Mouse (Mus musculus) layer of hippocampus, adult 9-11 months (tissue): ENCODE data around the gene Prepl.

Experiments used
- DNase-seq: peaks from one replicate; pipeline ENCODE4 v3.0.0; 2022

The Prepl gene

DNA sequence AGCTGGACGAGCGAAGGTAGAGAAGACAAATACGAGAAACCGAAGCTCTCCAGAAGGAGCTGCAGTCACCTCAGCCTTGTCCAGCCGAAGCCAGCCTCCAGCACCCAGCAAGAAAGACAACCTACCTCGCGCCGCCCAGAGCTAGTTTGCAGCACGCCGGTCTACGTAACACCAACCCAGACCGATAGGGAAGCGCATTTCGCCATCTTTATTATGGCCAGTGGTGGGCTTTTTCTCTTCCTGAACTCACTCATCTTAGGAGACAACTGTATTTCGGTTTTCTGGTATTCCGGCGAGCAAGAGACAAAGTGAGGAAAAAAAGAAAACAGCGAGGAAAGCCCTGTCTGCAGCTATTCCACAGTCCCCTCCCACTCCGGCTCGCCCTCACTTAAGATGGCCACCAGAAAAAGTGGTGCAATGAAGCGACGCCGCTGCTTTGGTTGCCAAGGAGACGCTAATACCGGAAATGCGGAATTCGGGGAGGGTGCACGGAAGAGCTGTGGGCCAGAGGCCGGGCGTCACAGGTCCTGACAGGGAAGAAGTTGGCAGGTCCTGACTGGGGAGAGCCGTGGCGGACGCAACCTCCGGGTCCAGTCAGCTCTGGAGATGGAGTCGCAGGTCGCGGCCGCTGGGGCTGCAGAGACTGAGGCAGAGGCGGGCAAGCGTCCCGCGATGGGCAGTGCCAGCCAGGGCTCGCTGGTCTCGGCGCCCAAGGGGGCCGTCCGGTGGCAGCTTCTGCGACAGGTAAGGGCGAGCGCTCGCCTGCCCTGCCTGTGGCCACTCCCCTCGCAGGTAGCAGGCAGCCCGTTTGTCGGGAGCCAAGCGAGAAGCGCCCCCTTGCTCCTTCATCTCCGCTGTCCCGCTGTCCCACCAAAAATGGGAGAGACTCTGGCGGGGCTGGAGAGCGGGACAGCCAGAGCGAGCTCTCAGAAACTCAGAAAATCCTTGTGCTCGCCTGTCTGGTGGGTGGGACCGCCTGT, at the start of gene Prepl, which contains the start of gene Camkmt:
Prepl (minus strand) TSS at position 122 of the 980 bp plus-strand sequence.
Camkmt (plus strand) TSS at position 433 of the 980 bp plus-strand sequence.
- peak; percentile 96 for DNase-seq

DNA sequence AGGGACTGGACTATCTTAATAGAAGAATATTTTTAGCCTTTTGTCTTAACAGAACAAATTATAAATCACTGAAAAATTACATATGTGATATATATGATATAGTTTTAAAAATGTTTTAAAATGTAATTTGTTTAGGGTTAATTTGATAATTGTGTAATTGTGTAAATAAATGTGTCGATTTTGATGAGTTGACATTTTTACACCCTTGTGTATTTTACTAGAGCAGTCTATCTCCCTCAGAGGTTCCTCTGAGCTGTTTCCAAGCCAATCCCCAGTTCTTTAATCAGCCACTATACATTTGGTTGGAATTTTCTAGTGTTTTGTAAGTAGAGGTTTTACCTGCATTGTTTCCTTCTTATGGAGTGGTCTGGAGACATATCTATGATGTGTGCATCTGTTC, 48.4 kb upstream of the Prepl start:
- DNase-seq = no peak

- DNase-seq = peak; percentile 48
Observed at GRCm38 (mm10) chr17:85116643-85117042, 26.6 kb upstream of the Prepl start.

- DNase-seq = no peak
Observed at GRCm38 (mm10) chr17:85113441-85113840, 23.4 kb upstream of the Prepl start.

DNA sequence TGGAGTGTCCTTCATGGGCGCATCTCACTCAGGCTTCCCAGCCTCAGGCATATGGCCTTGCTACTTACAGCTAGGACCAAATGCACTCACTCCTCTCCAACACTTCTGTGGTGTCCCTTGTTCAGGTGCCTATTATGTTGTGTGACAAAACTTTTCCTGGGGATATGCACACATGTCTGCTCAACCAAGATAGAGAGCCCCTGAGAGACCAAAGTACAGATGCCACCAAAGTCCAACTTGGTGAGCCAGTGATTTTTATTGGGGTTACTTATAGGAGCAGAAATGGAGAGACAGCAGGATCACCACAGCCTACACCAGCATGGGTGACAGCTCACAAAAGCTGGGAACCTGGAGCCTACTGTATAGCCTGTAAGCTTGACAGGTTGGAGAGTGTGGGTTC, 20.6 kb upstream of the Prepl start:
- DNase-seq = no peak

DNA sequence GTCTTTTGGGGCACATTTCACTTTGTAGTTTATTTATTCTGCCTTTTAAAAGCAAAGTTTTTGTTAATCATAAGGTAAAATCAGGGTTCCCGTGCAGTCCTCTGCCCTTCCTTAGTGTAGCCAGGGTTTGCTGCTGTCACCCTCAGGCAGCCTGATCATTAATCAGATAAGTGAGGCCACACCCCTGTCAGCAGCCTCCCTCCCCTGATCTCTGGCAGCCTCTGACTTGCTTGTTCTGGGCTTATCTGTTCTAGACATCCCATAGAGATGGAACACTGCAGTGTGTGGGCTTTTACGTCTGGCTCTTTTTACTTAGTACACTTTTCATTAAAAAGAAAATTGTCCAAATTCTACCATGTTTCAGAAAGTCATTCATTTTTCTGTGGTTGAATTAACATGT, 13.3 kb upstream of the Prepl start:
- DNase-seq = no peak

GRCm38 (mm10) chr17:85101751-85102150, 11.7 kb upstream of the Prepl start:
- no peak for DNase-seq

DNA sequence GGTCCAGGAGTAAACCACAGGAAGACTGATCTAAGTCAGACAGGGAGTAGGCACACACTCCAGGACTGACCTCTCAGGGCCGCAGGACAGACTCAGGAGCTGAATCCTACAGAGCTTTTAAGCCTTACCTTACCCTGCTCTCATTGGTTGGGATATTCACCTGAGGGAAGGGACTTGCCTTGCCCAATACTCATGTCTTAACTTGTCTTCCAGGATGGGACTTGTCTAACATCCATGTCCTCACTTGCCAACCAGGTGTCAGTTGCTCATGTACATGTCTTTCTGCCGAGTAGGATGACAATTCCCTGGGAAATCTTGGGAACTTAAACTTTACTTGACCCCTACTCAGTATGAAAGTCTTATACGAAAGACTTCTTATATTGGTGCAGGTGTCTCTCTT, 10.2 kb upstream of the Prepl start:
- DNase-seq = no peak

DNA sequence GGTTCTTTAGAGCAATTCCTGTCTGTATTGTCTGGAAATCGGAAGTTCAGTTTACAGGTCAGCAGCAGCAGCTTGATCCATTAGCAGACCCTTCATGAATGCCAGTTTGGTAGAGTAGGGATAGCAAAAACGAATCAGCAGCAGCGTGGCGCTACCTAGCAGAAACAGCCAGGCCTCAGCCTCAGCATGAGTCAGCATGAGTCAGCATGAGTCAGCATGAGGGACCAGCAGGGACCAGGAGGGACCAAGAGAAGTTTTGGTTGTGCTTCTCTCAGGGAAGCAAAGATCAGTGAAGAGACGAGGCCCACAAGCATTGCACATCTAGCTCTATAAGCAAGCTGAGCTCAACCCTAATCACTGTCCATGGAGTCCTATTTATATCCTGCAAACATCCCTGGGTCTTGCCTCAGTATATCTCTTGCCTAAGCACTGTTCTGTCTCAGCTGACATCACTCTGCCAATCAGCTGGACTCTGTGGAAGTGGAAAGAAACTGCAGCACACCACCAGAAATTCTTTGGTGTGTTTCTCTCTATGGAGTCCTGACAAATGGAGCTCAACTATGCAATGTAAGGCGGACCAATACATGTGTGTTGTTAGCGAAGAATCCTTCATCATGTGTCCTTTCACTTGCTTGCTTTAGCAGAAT, 8.8 kb upstream of the Prepl start:
- no peak for DNase-seq

- no peak for DNase-seq
Observed at GRCm38 (mm10) chr17:85096396-85096795, 6.4 kb upstream of the Prepl start.

GRCm38 (mm10) chr17:85091762-85092161, 1.7 kb upstream of the Prepl start:
- no peak for DNase-seq

DNA sequence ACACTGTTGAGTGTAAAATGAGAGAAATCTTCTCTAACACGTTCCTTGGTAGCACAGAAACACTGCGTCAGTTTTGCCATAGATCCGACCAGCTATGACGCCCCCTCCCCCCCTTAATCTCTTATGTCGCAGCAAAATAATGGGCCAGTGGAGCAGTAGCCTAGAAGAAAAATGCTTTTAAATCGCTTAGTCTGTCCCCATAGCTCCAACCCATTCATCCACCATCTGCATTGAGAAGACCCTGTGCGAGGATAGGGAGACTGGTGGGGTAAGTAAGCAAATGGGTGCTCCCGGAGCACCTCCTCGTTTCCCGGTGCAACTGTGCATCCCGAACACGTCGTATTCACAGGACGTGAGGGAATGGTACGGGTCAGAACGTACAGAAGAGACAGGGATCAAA, 420 bp downstream of the Prepl start:
- DNase-seq = peak; percentile 18

GRCm38 (mm10) chr17:85089011-85089410, 1.0 kb downstream of the Prepl start:
- DNase-seq = no peak

GRCm38 (mm10) chr17:85088401-85088800, 1.6 kb downstream of the Prepl start:
- no peak for DNase-seq

DNA sequence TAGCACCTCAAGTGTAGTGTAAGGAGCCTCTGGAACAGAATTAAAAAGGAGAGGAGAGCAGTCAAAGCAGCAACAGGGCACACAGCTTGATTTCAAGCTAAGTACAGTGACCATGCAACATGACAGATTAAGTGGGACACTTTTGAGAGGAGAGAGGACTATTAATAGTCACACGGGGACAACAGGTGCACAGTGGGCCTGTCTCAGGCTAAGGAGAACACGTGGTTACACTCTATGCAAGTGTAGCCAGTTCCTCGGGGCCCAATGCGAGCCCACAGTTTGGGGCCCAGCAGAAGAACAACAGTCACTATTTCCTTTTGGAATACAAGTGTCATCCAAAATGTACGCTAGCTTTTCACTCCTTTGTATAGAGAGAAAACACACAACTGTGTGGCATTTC, 2.5 kb downstream of the Prepl start:
- no peak for DNase-seq

GRCm38 (mm10) chr17:85086501-85086900, 3.5 kb downstream of the Prepl start:
- DNase-seq = no peak

DNA sequence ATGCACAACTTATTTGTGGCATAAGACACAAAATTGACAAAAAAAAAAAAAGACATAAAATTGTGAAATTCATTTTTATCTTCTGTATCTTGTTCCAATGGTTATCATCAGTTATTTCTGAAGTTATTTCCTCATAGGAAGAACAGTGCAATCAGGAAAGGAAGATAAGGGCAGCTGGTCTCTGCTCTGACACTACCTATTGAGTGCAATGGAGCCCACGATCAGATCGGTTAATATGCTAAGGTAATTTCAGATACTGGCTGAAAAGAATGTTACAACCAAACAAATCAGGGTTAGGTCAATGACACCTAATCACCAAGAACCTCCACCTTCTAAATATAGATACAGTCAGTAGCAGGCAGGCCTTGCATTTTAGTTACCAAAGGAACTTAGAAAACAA, 4.7 kb downstream of the Prepl start:
- DNase-seq = no peak

DNA sequence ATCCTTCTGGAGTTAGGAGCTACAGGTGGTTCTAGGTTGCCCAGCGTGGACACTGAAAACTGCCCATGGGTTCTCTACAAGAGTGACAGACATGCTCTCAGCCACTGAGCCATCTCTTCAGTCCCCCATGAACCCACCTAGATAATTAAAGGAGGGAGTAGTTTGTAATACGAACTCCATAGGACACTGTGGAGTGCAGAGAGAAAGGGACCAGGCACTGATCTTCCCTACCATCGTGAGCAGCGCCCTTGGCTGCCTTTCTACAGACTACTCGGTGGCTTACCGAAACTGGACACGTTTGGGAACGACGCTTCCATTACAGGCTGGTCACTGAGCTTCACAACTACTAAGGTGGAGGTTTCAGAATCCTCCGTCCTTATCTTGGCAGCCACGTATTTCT, 9.3 kb downstream of the Prepl start:
- no peak for DNase-seq

GRCm38 (mm10) chr17:85079276-85079675, 10.8 kb downstream of the Prepl start:
- DNase-seq = no peak

GRCm38 (mm10) chr17:85074083-85074482, 16.0 kb downstream of the Prepl start:
- DNase-seq = no peak

DNA sequence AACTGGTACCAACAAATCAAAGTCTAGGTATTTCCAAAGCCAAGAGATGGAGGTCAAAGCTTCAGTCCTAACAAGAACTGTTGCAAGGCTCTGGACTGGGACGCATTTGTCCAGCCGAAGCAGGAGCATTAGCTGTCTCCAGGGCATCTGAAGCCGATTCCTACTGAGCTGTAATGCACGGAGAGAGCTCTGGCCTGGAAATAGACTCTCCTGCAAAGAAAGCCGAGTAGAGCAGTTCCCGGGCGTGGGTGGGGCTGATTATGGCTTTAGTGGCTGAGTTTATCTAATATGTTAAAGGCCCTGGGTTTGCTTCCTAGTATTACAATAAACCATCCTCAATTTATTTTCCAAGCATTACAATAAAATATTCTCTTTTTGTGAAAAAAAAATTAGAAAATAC, 16.8 kb downstream of the Prepl start:
- no peak for DNase-seq

DNA sequence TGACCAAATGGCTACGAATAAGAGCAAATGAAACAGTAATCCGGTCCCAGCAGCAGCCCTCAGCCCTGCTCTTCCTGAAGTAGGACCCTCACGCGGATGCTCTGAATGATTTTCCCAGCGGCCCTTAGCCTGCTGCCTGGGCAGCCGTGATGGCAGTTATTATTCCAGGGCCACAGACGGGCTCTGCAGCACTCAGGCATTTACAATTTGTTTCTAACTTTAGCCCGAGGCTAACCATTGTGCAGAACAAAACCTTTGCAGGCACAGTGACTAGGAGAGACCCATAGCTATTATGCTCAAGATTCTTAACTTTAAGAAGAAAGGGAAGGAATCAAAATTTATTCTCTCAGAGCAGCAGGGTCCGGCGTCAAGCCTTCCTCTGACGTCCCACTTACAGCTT, 17.7 kb downstream of the Prepl start:
- no peak for DNase-seq

GRCm38 (mm10) chr17:85071088-85071775, 18.8 kb downstream of the Prepl start:
- DNase-seq = no peak

GRCm38 (mm10) chr17:85070658-85071057, 19.4 kb downstream of the Prepl start:
- DNase-seq = no peak
